Mouse (Mus musculus) bone marrow macrophage, adult 2 months (primary cell): ENCODE measurements around the gene Id4. TPM values are rescaled to one million over a fixed set of nuclear protein-coding genes. Genes with fewer than 3 reads are reported as not detected.

Experiments used
- H3K27ac ChIP-seq: 2 replicates; pipeline ENCODE4 v1.5.1; 2012; ENCODE audit warnings: low read depth, low read length; ENCODE audit not compliant: insufficient read depth
- H3K4me1 ChIP-seq: 2 replicates; pipeline ENCODE4 v1.6.1; 2012; ENCODE audit warnings: low read length; ENCODE audit not compliant: control insufficient read depth, insufficient read depth
- H3K4me3 ChIP-seq: 2 replicates; pipeline ENCODE4 v1.5.1; 2012; ENCODE audit warnings: mild to moderate bottlenecking, low read length, moderate library complexity; ENCODE audit not compliant: insufficient read depth
- CTCF ChIP-seq: IDR thresholded peaks from 2 replicates; pipeline ENCODE4 v1.5.1; 2012; ENCODE audit warnings: low read depth, mild to moderate bottlenecking, low read length, moderate library complexity
- POLR2A ChIP-seq: IDR thresholded peaks from 2 replicates; pipeline ENCODE4 v1.6.1; 2012; ENCODE audit warnings: mild to moderate bottlenecking, low read depth, low read length, borderline replicate concordance
- polyA plus RNA-seq: library from polyadenylated mRNA; stranded (reverse); fragments of >200 nt; gene quantifications from 2 replicates; pipeline ENCODE4 v1.2.4, GENCODE M21; 2012; ENCODE audit not compliant: missing spikeins, insufficient read depth, insufficient read length

Id4 gene
- polyA plus RNA-seq, 1 experiment: not detected

- Histone ChIP-seq H3K4me3 (no peak overlapping the region), H3K27ac (no peak overlapping the region), H3K4me1 (no peaks in the 10 kb centered on the region)
- TF ChIP-seq POLR2A (no peak), CTCF (no peak)
These were observed 29.4 kb downstream of the Id4 start for GRCm38 (mm10) chr13:48290427-48290826.

DNA sequence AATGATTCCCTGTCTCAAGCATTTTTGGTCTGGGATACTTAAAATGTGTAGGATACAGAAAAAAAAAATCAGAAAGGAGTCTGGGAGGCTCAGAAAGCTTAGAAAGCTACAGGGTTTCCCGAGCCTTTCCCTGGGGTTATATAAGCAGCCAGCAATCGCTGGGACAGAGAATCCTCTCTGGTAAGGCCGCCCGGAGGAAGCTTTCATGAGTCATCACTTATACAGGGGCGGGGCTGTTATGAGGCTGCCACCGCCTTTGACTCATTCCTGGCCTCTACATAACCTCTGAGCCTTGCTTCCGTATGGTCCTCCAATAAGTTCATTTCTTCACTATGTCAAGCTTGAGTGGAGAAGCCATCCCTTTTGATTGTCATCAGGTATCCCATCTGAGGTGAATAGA lies 53.5 kb downstream of the Id4 start:
- Histone ChIP-seq H3K4me1 (no peaks in the 10 kb centered on the region), H3K27ac (no peak overlapping the region), H3K4me3 (no peak overlapping the region)
- TF ChIP-seq POLR2A (no peak), CTCF (no peak)
